Mouse (Mus musculus) cerebellum, adult 9-10 months (tissue): ENCODE results near the gene Ccdc81.

Experiments used
- DNase-seq: peaks from one replicate; pipeline ENCODE4 v3.0.0; 2022

Gene Ccdc81

GRCm38 (mm10) chr7:89856440-89857217 lies 46.8 kb downstream of the Ccdc81 start:
- DNase-seq, result no peak

- no peak for DNase-seq
Measured at GRCm38 (mm10) chr7:89855196-89855595, 48.2 kb downstream of the Ccdc81 start.

- DNase-seq, result no peak
Measured at GRCm38 (mm10) chr7:89853131-89853530, 50.3 kb downstream of the Ccdc81 start.

GRCm38 (mm10) chr7:89852158-89853095 lies 51.0 kb downstream of the Ccdc81 start:
- DNase-seq, result no peak

GRCm38 (mm10) chr7:89850510-89850909 lies 52.9 kb downstream of the Ccdc81 start:
- DNase-seq, result no peak

GRCm38 (mm10) chr7:89845669-89846068 lies 57.8 kb downstream of the Ccdc81 start:
- no peak for DNase-seq

- DNase-seq, result no peak
Measured at GRCm38 (mm10) chr7:89843533-89843932, 59.9 kb downstream of the Ccdc81 start.

GRCm38 (mm10) chr7:89843121-89843520 lies 60.3 kb downstream of the Ccdc81 start:
- DNase-seq, result no peak

GRCm38 (mm10) chr7:89842404-89842715 lies 61.1 kb downstream of the Ccdc81 start:
- no peak for DNase-seq

- peak; percentile 88 for DNase-seq
Measured at GRCm38 (mm10) chr7:89841670-89842403, 61.6 kb downstream of the Ccdc81 start.

- DNase-seq, result no peak
Measured at GRCm38 (mm10) chr7:89839721-89840120, 63.7 kb downstream of the Ccdc81 start.

- DNase-seq, result no peak
Measured at GRCm38 (mm10) chr7:89837841-89838240, 65.6 kb downstream of the Ccdc81 start.

GRCm38 (mm10) chr7:89836676-89837075 lies 66.8 kb downstream of the Ccdc81 start:
- no peak for DNase-seq

GRCm38 (mm10) chr7:89835566-89835965 lies 67.9 kb downstream of the Ccdc81 start:
- peak; percentile 43 for DNase-seq

GRCm38 (mm10) chr7:89833521-89833920 lies 69.9 kb downstream of the Ccdc81 start:
- DNase-seq, result no peak

GRCm38 (mm10) chr7:89829201-89829600 lies 74.2 kb downstream of the Ccdc81 start:
- DNase-seq, result peak; percentile 28

- no peak for DNase-seq
Measured at GRCm38 (mm10) chr7:89828436-89829065, 74.9 kb downstream of the Ccdc81 start.
